Mouse (Mus musculus) small intestine, adult 2 months (tissue): ENCODE measurements at regions not wholly inside any gene's neighbourhood (a gene's known extent, or its start where the extent isn't known, plus 50 kb on each side); places are given as distances from the start of the nearest gene placed in this dataset.

Experiments
- H3K27ac ChIP-seq: fragments of 200-500 bp; 2 replicates; pipeline ENCODE4 v1.5.1; 2012; ENCODE audit warnings: low read depth, low read length, control low read depth, inconsistent platforms; ENCODE audit not compliant: insufficient read depth
- H3K27me3 ChIP-seq: fragments of 200-500 bp; 2 replicates; pipeline ENCODE4 v1.6.1; 2012; ENCODE audit warnings: mild to moderate bottlenecking, moderate library complexity, low read length, inconsistent platforms; ENCODE audit not compliant: control insufficient read depth, insufficient read depth
- H3K36me3 ChIP-seq: fragments of 200-500 bp; 2 replicates; pipeline ENCODE4 v1.6.1; 2012; ENCODE audit warnings: mild to moderate bottlenecking, low read length, control low read depth, inconsistent platforms; ENCODE audit not compliant: control insufficient read depth, insufficient read depth
- H3K4me1 ChIP-seq: fragments of 200-500 bp; 2 replicates; pipeline ENCODE4 v1.6.1; 2012; ENCODE audit warnings: low read length, inconsistent platforms, mixed read lengths; ENCODE audit not compliant: control insufficient read depth, insufficient read depth, insufficient read length
- H3K4me3 ChIP-seq: fragments of 200-500 bp; 2 replicates; pipeline ENCODE4 v1.5.1; 2012; ENCODE audit warnings: low read depth, mild to moderate bottlenecking, control low read depth, inconsistent platforms, low read length, moderate library complexity
- CTCF ChIP-seq: fragments of 200-500 bp; IDR thresholded peaks from 2 replicates; pipeline ENCODE4 v1.5.1; 2012; ENCODE audit warnings: low read depth, mild to moderate bottlenecking, control low read depth, inconsistent platforms, low read length, moderate library complexity, mixed read lengths; ENCODE audit not compliant: insufficient replicate concordance, insufficient read length; ENCODE audit errors: extremely low read depth
- POLR2A ChIP-seq: fragments of 200-500 bp; IDR thresholded peaks from 2 replicates; pipeline ENCODE4 v1.6.1; 2012; ENCODE audit warnings: low read depth, mild to moderate bottlenecking, control low read depth, inconsistent platforms, low read length, moderate library complexity
- WGBS: fragments of 180-500 bp; shearing (Covaris S2); methylation state at CpG from one replicate; pipeline ENCODE4 v1.1.7; 2018; 5-methylcytosine and 5-hydroxymethylcytosine counted together

- 29% methylated on average over 14 of the region's 14 CpGs for WGBS
- no peaks in the 10 kb centered on the region for H3K27me3 ChIP-seq
- no peak overlapping the region for H3K27ac ChIP-seq
- H3K36me3 ChIP-seq = no peaks in the 10 kb centered on the region
- TF ChIP-seq CTCF = no peak
- no peak for TF ChIP-seq POLR2A
- no peaks in the 10 kb centered on the region for H3K4me1 ChIP-seq
- no peak overlapping the region for H3K4me3 ChIP-seq
Measured at GRCm38 (mm10) chr1:88605616-88606190, 95.8 kb upstream of the Glrp1 start.

GRCm38 (mm10) chr1:88602241-88602640 lies 92.4 kb upstream of the Glrp1 start:
- no peaks in the 10 kb centered on the region for H3K27me3 ChIP-seq
- H3K4me3 ChIP-seq = no peak overlapping the region
- H3K27ac ChIP-seq = no peak overlapping the region
- H3K4me1 ChIP-seq = no peaks in the 10 kb centered on the region
- no peaks in the 10 kb centered on the region for H3K36me3 ChIP-seq
- TF ChIP-seq CTCF = no peak
- WGBS = 84% methylated on average over 3 of the region's 3 CpGs

GRCm38 (mm10) chr1:88601801-88602200 lies 91.9 kb upstream of the Glrp1 start:
- TF ChIP-seq CTCF = no peak
- TF ChIP-seq POLR2A = no peak
- H3K4me3 ChIP-seq = no peak overlapping the region
- no peak overlapping the region for H3K27ac ChIP-seq
- H3K36me3 ChIP-seq = no peaks in the 10 kb centered on the region
- no peaks in the 10 kb centered on the region for H3K4me1 ChIP-seq
- 52% methylated on average over 8 of the region's 8 CpGs for WGBS
- H3K27me3 ChIP-seq = no peaks in the 10 kb centered on the region

GRCm38 (mm10) chr1:88600145-88600544 lies 90.3 kb upstream of the Glrp1 start:
- no peak for TF ChIP-seq POLR2A
- TF ChIP-seq CTCF = no peak
- Histone ChIP-seq H3K4me1 (no peaks in the 10 kb centered on the region), H3K36me3 (no peaks in the 10 kb centered on the region), H3K4me3 (no peak overlapping the region), H3K27me3 (no peaks in the 10 kb centered on the region), H3K27ac (no peak overlapping the region)
- WGBS = 86% methylated on average over 1 of the region's 1 CpGs

- 53% methylated on average over 9 of the region's 9 CpGs for WGBS
Measured at GRCm38 (mm10) chr1:88594484-88595254, 84.8 kb upstream of the Glrp1 start.

GRCm38 (mm10) chr1:88592036-88592435 lies 82.2 kb upstream of the Glrp1 start:
- WGBS = 50% methylated on average over 6 of the region's 6 CpGs
- TF ChIP-seq CTCF = no peak
- TF ChIP-seq POLR2A = no peak
- no peak overlapping the region for H3K4me3 ChIP-seq

More at GRCm38 (mm10) chr1:88594484-88595254, 84.8 kb upstream of the Glrp1 start:
- Histone ChIP-seq H3K36me3 (no peaks in the 10 kb centered on the region), H3K27me3 (no peaks in the 10 kb centered on the region), H3K4me1 (no peaks in the 10 kb centered on the region), H3K4me3 (no peak overlapping the region), H3K27ac (no peak overlapping the region)
- no peak for TF ChIP-seq CTCF

GRCm38 (mm10) chr1:88590802-88591380 lies 81.0 kb upstream of the Glrp1 start:
- H3K4me3 ChIP-seq = no peak overlapping the region
- H3K27ac ChIP-seq = no peak overlapping the region
- H3K36me3 ChIP-seq = no peaks in the 10 kb centered on the region
- no peak for TF ChIP-seq POLR2A
- TF ChIP-seq CTCF = no peak
- 36% methylated on average over 9 of the region's 9 CpGs for WGBS
- H3K4me1 ChIP-seq = peaks cover 4% of the 10 kb centered on the region; the same call in 1 of the 2 replicates
- H3K27me3 ChIP-seq = no peaks in the 10 kb centered on the region

More at GRCm38 (mm10) chr1:88592036-88592435, 82.2 kb upstream of the Glrp1 start:
- Histone ChIP-seq H3K27me3 (no peaks in the 10 kb centered on the region), H3K4me1 (peaks cover under 1% of the 10 kb centered on the region; the same call in 1 of the 2 replicates), H3K36me3 (no peaks in the 10 kb centered on the region), H3K27ac (no peak overlapping the region)
